Mouse (Mus musculus) bone marrow macrophage, adult 2 months (primary cell): ENCODE data around the gene Umps.

ENCODE experiments used
- CTCF ChIP-seq: IDR thresholded peaks from 2 replicates; pipeline ENCODE4 v1.5.1; 2012; ENCODE audit warnings: low read depth, mild to moderate bottlenecking, low read length, moderate library complexity
- POLR2A ChIP-seq: IDR thresholded peaks from 2 replicates; pipeline ENCODE4 v1.6.1; 2012; ENCODE audit warnings: mild to moderate bottlenecking, low read depth, low read length, borderline replicate concordance

GRCm38 (mm10) chr16:33999388-33999787 is 32.5 kb upstream of the Umps start:
- TF ChIP-seq POLR2A (no peak), CTCF (peak; percentile 24; the same call in 1 of the 2 replicates)
